Mouse (Mus musculus) MEL-GATA-1-ER (cell line): ENCODE results near the gene BC080695.
"Not testable (repeated sequence)": the region's sequence is repeated elsewhere in the genome, so short reads cannot be mapped to it uniquely, and the experiment has no call there.

Experiments used
- DNase-seq: peaks from one replicate; pipeline ENCODE4 v3.0.0-alpha.2; 2012; ENCODE audit warnings: low read depth; ENCODE audit errors: extremely low read depth

The BC080695 gene

DNA sequence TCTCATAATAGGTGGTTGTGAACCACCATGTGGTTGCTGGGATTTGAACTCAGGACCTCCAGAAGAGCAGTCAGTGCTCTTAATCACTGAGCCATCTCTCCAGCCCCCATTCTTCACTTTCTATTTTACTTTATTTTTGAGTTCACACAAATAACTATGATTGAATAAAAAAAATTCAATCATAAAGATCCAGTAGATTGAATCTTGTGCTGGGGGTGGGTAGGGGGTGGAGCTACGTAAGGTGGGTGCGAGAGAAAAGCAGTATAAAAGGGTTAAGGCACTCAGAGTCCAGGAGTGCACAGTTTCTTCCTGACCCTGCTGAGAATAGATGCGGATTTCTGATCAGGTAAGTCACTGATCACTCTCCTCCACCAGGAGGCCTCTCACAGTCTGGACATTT lies at the start of gene BC080695, which contains the start of gene Gm13057:
Gene BC080695, plus strand, starts transcription at position 301 of the 400 bp plus-strand sequence.
Gene Gm13057, plus strand, starts transcription at position 310 of the 400 bp plus-strand sequence.
- DNase-seq: not testable (repeated sequence)

DNA sequence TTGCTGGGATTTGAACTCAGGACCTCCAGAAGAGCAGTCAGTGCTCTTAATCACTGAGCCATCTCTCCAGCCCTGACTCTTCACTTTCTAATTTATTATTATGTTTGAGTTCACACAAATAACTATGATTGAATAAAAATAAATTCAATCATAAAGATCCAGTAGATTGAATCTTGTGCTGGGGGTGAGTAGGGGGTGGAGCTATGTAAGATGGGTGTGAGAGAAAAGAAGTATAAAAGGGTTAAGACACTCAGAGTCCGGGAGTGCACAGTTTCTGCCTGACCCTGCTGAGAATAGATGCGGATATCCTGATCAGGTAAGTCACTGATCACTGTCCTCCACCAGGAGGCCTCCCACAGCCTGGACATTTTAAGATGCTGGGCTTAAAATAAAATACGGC lies 40.5 kb upstream of the BC080695 start, which contains the start of gene Gm13043:
Gene Gm13043, plus strand, starts transcription at position 301 of the 400 bp plus-strand sequence.
- DNase-seq: no peak

DNA sequence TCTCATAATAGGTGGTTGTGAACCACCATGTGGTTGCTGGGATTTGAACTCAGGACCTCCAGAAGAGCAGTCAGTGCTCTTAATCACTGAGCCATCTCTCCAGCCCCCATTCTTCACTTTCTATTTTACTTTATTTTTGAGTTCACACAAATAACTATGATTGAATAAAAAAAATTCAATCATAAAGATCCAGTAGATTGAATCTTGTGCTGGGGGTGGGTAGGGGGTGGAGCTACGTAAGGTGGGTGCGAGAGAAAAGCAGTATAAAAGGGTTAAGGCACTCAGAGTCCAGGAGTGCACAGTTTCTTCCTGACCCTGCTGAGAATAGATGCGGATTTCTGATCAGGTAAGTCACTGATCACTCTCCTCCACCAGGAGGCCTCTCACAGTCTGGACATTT lies 15.8 kb upstream of the BC080695 start, which contains the start of gene Gm13040:
Gene Gm13040, plus strand, starts transcription at position 301 of the 400 bp plus-strand sequence.
- not testable (repeated sequence) for DNase-seq

DNA sequence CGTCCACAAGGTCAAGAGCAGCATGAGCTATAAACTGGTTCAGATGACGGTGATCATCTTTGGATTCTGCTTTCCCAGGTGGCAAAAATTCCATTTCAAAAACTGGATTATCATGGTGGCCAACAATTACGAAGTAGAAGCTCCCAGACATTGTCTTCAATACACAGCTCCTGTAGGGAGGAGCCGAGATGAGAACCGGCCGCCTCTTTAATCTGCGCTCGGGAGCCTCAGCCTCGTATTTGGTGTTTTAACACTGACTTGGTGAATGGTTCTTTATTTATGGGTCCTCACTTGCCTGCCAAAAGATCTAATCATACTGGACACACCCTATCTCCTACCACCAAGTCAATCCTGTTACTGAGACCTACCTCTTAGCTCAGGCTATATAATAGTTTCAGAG lies 60.4 kb downstream of the BC080695 start:
- DNase-seq: not testable (repeated sequence)

DNA sequence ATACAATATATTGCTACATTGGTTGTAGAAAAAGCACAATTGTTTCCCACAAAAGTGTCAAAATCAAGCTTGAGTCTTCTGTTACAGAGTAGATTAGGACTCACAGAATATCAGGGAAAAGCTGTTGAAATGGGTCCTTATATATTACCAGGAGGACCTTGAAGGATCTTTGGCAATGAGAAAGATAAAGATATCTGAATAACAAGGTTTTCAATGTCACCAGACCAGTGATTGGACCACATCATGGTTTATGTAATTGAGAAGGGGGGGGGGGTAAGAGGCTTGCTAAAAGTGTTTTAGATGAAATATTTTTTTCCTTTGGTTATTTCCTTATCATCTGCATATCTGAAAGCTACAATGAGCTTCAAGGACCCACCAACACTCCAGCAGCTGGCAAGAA lies 63.2 kb downstream of the BC080695 start, which contains the start of gene Gm13083:
Gene Gm13083, plus strand, starts transcription at position 301 of the 400 bp plus-strand sequence.
- DNase-seq: not testable (repeated sequence)

DNA sequence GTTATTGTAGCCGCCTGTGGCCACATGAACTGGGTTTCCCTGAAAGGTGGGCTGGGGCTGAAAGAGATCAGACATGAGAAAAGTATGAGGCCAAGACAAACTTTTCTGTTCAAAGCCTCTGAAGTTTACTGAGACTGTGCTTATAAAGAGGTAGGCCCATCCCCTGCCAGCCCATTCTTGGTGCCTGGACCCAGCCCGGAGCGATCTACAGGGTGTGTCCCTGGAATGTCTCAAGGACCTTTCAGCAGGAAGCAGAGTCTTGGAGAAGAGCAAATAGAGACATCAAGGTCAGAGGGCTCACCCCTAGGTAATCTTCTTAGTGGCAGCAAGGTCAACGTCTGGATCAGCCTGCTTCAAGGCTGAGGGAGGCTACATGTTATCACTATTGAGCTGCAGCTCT lies 66.6 kb downstream of the BC080695 start:
- DNase-seq: not testable (repeated sequence)
